Mouse (Mus musculus) lung, adult 2 months (tissue): Measurements from ENCODE around the gene Rab44.

Source experiments
- CTCF ChIP-seq: fragments of 200-500 bp; IDR thresholded peaks from 2 replicates; pipeline ENCODE4 v1.5.1; 2011; ENCODE audit warnings: mild to moderate bottlenecking, low read length, control low read depth; ENCODE audit not compliant: insufficient read depth
- POLR2A ChIP-seq: fragments of 200-500 bp; IDR thresholded peaks from 2 replicates; pipeline ENCODE4 v1.6.1; 2011; ENCODE audit warnings: low read depth, mild to moderate bottlenecking, control low read depth, low read length, borderline replicate concordance; ENCODE audit errors: extremely low read depth

DNA sequence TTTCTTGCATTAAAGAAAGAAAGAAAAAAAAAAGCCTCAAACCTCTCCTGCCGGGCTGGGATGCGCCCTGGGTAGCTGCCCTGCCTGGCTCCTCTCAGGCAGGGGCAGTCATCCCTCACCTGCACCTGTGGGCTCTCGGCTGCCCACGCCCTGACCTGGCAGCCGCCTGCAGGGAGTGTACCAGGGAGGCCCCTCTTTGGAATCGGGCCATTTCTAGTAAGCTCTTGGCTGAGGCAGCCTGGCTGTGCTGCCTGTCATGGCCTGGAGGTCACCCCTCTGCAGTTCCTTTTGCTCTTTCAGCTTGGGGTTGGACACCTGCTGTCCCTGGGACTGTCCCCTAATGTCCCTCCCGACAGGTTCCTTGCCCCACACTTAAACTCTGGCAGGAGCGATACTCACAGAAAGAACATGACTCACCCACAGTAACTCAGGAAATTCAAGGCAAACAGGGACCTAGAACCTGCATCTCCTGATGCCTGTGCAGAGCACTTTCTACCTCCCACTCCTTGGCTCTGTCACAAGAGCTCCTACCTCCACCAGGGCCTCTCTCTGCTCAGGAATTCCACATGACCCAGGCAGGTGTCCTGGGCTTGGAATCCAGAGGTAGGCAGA, 52.1 kb downstream of the Rab44 start:
- TF ChIP-seq CTCF (no peak), POLR2A (no peak)
